Mouse (Mus musculus) pancreas, adult 10 weeks (tissue): ENCODE results near the gene Nenf. TPM values are rescaled to one million over a fixed set of nuclear protein-coding genes. Genes with fewer than 3 reads are reported as not detected.

ENCODE experiments used
- polyA plus RNA-seq: library from polyadenylated mRNA; stranded (reverse); fragments of 350-450 nt; fragmentation: Illumina TruSeq; extraction: RNeasy Lipid Tissue Mini Kit (QIAGEN cat#74804); gene quantifications from one replicate; pipeline ENCODE4 v1.2.3, GENCODE M21; 2015; ENCODE audit warnings: low read depth, low replicate concordance; ENCODE audit not compliant: insufficient read depth

Nenf gene
- 38.0 TPM for polyA plus RNA-seq

GRCm38 (mm10) chr1:191317591-191318196, at the start of gene Nenf:
Gene Nenf, minus strand, starts transcription at chr1:191318194.

GRCm38 (mm10) chr1:191325726-191326232, 7.8 kb upstream of the Nenf start, which contains the start of gene Tmem206:
Gene Tmem206, plus strand, starts transcription at chr1:191325912.

Other genes starting within 250 kb of the Nenf start
- 1.9 TPM for gene Batf3, start 220.3 kb downstream of the Nenf start, polyA plus RNA-seq
- gene Fam71a, start 153.4 kb downstream of the Nenf start, polyA plus RNA-seq, result not detected
- gene Atf3, start 100.2 kb downstream of the Nenf start, polyA plus RNA-seq, result 6.2 TPM
- gene Tmem206, start 7.7 kb upstream of the Nenf start, polyA plus RNA-seq, result 4.1 TPM
- gene Ppp2r5a, start 85.1 kb upstream of the Nenf start, polyA plus RNA-seq, result 28.2 TPM